Mouse (Mus musculus) kidney, adult 2 months (tissue): ENCODE results near the gene Trmt1. TPM values are rescaled to one million over a fixed set of nuclear protein-coding genes. Genes with fewer than 3 reads are reported as not detected.

Experiments
- DNase-seq: peaks from one replicate; pipeline ENCODE4 v3.0.0; 2021
- H3K27ac ChIP-seq: fragments of 200-500 bp; 2 replicates; pipeline ENCODE4 v1.5.1; 2012; ENCODE audit warnings: low read depth, low read length, control low read depth, inconsistent platforms; ENCODE audit not compliant: insufficient read depth
- H3K27me3 ChIP-seq: fragments of 200-500 bp; replicated peaks from 2 replicates; pipeline ENCODE4 v1.6.1; 2012; ENCODE audit warnings: mild to moderate bottlenecking, moderate library complexity, low read length, inconsistent platforms; ENCODE audit not compliant: control insufficient read depth, insufficient read depth
- H3K36me3 ChIP-seq: fragments of 200-500 bp; 2 replicates; pipeline ENCODE4 v1.6.1; 2012; ENCODE audit warnings: mild to moderate bottlenecking, moderate library complexity, low read length, inconsistent platforms; ENCODE audit not compliant: control insufficient read depth, insufficient read depth
- H3K4me1 ChIP-seq: fragments of 200-500 bp; 2 replicates; pipeline ENCODE4 v1.6.1; 2011; ENCODE audit warnings: low read length; ENCODE audit not compliant: control insufficient read depth, insufficient read depth
- H3K4me3 ChIP-seq: fragments of 200-500 bp; 2 replicates; pipeline ENCODE4 v1.5.1; 2011; ENCODE audit warnings: mild to moderate bottlenecking, low read depth, low read length, control low read depth; ENCODE audit not compliant: insufficient read depth
- CTCF ChIP-seq: fragments of 200-500 bp; conservative IDR thresholded peaks from 2 replicates; pipeline ENCODE4 v1.5.1; 2011; ENCODE audit warnings: low read depth, mild to moderate bottlenecking, control low read depth, low read length, moderate library complexity, mixed read lengths; ENCODE audit not compliant: insufficient read depth, insufficient read length
- POLR2A ChIP-seq: fragments of 200-500 bp; IDR thresholded peaks from one replicate; pipeline ENCODE4 v1.6.1; 2011; ENCODE audit warnings: low read depth, low read length, control low read depth
- WGBS: fragments of 180-500 bp; shearing (Covaris S2); methylation state at CpG from one replicate; pipeline ENCODE4 v1.1.7; 2018; 5-methylcytosine and 5-hydroxymethylcytosine counted together
- polyA plus RNA-seq: library from polyadenylated mRNA; depleted of rRNA; stranded (reverse); fragments of >200 nt; gene quantifications from 2 replicates; pipeline ENCODE4 v1.2.3, GENCODE M21; 2012

Trmt1 gene
- polyA plus RNA-seq, 1 experiment = 73.7 TPM

DNA sequence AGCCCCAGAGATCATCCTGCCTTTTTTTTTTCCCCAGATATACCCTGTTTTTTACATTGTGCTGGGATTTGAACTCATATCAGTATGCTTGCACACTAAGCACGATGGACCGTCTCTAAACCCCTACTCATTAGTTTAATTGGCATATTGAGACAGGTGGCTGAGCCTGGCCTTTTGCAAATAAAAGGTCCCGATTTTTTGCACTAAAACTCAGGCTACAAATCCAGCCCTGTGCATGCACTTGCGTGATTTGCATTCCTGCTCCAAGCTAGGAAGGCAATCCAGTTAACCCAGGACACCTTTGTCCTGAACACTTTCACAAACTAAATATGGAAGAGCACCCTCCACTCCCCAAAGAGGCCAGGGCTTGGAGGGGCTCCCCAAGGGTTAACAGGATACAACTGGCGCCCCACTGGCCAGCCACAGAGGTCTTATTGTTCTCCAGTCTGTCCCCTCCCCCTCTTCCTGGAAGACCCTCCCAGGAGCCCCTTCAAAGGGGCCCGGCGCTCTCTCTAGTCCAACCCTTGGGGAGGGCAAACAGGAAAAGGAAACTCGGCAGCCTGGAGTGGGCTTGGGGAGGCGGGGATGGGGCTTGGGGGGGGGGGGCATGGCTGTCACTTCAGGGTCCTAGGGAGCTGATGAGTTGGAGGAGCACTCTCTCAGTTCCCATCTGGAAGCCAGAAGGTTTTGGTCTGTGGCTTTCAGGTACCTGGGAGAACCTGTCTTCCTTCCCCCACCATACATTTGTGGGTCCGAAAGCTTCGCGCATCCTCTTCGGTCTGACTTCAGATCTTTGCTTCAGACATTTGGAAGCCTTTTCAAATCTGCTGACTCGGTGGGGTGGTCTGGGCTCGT lies 30.5 kb upstream of the Trmt1 start:
- peaks cover 16% of the 10 kb centered on the region; the same call in 1 of the 2 replicates for H3K4me1 ChIP-seq
- H3K27me3 ChIP-seq = no peaks in the 10 kb centered on the region
- DNase-seq = peak; percentile 47
- 30% methylated on average over 15 of the region's 15 CpGs for WGBS
- no peaks in the 10 kb centered on the region for H3K36me3 ChIP-seq
- TF ChIP-seq POLR2A (no peak), CTCF (no peak)
- H3K4me3 ChIP-seq = peak overlapping the region; percentile 31
- H3K27ac ChIP-seq = peak overlapping the region; percentile 86

GRCm38 (mm10) chr8:84656191-84656525 lies 29.9 kb upstream of the Trmt1 start:
- H3K4me1 ChIP-seq = peaks cover 21% of the 10 kb centered on the region; the same call in 1 of the 2 replicates
- WGBS = 12% methylated on average over 10 of the region's 10 CpGs
- TF ChIP-seq POLR2A = no peak

GRCm38 (mm10) chr8:84656641-84657126 lies 29.4 kb upstream of the Trmt1 start:
- DNase-seq = peak; percentile 96
- under 1% methylated on average over 23 of the region's 23 CpGs for WGBS

More at GRCm38 (mm10) chr8:84656191-84656525, 29.9 kb upstream of the Trmt1 start:
- DNase-seq = no peak
- H3K36me3 ChIP-seq = no peaks in the 10 kb centered on the region
- H3K27ac ChIP-seq = peak overlapping the region; percentile 86
- peak overlapping the region; percentile 31 for H3K4me3 ChIP-seq
- no peaks in the 10 kb centered on the region for H3K27me3 ChIP-seq

GRCm38 (mm10) chr8:84657203-84657602 lies 28.9 kb upstream of the Trmt1 start:
- DNase-seq = no peak
- Histone ChIP-seq H3K27ac (peak overlapping the region; percentile 86), H3K36me3 (no peaks in the 10 kb centered on the region), H3K4me3 (no peak overlapping the region; the same call in 1 of the 2 replicates), H3K4me1 (peaks cover 21% of the 10 kb centered on the region; the same call in 1 of the 2 replicates), H3K27me3 (no peaks in the 10 kb centered on the region)
- TF ChIP-seq POLR2A (no peak), CTCF (no peak)

More at GRCm38 (mm10) chr8:84656641-84657126, 29.4 kb upstream of the Trmt1 start:
- Histone ChIP-seq H3K36me3 (no peaks in the 10 kb centered on the region), H3K4me3 (peak overlapping the region; percentile 31), H3K27me3 (no peaks in the 10 kb centered on the region), H3K4me1 (peaks cover 21% of the 10 kb centered on the region; the same call in 1 of the 2 replicates), H3K27ac (peak overlapping the region; percentile 86)
- TF ChIP-seq POLR2A = peak; percentile 56
- no peak for TF ChIP-seq CTCF

GRCm38 (mm10) chr8:84657680-84658079 lies 28.4 kb upstream of the Trmt1 start:
- WGBS = 68% methylated on average over 4 of the region's 4 CpGs

DNA sequence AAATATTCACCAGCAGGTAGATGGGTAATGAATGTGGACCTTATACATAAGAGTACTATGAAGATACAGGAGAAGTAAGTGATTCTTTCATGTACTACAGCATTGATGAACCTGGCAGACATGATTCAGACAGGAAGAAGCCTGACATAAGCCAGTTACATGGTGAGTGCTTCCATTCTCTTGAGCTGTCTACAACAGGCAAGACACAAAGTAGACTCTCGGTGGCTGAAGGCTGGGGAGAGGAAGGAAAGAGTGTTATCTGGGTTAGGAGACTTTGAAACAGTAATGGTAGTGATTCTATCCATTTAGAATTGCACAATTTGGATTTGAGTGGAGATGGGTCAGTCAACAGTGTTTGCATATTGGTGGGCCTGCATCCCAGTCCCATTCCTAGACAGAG lies 27.2 kb upstream of the Trmt1 start:
- no peak overlapping the region for H3K27ac ChIP-seq
- peaks cover 21% of the 10 kb centered on the region; the same call in 1 of the 2 replicates for H3K4me1 ChIP-seq
- H3K4me3 ChIP-seq = no peak overlapping the region
- no peak for TF ChIP-seq CTCF
- no peak for TF ChIP-seq POLR2A
- no peaks in the 10 kb centered on the region for H3K36me3 ChIP-seq
- WGBS = 87% methylated on average over 1 of the region's 1 CpGs
- DNase-seq = no peak
- no peaks in the 10 kb centered on the region for H3K27me3 ChIP-seq

More at GRCm38 (mm10) chr8:84657680-84658079, 28.4 kb upstream of the Trmt1 start:
- DNase-seq = peak; percentile 41
- H3K36me3 ChIP-seq = no peaks in the 10 kb centered on the region
- H3K4me3 ChIP-seq = no peak overlapping the region
- peak overlapping the region; percentile 86; the same call in 1 of the 2 replicates for H3K27ac ChIP-seq
- no peaks in the 10 kb centered on the region for H3K27me3 ChIP-seq
- peaks cover 21% of the 10 kb centered on the region; the same call in 1 of the 2 replicates for H3K4me1 ChIP-seq
- TF ChIP-seq POLR2A = no peak
- TF ChIP-seq CTCF = no peak
